Mouse (Mus musculus) effector memory CD4-positive, alpha-beta T cell, adult 7 months (primary cell): ENCODE results near the gene Rfxap. TPM values are rescaled to one million over a fixed set of nuclear protein-coding genes. Genes with fewer than 3 reads are reported as not detected.

Experiments used
- polyA plus RNA-seq: library from polyadenylated mRNA; unstranded; fragments of 100-300 nt; shearing (Covaris generic); gene quantifications from one replicate; pipeline ENCODE4 v1.2.1, GENCODE M21; 2017

The Rfxap gene
- polyA plus RNA-seq: 81.1 TPM

GRCm38 (mm10) chr3:54807666-54808217 lies at the start of gene Rfxap:
TSS of gene Rfxap (minus strand) at chr3:54807791.

GRCm38 (mm10) chr3:54755145-54756041 lies 52.2 kb downstream of the Rfxap start, which contains the start of gene Smad9:
TSS of gene Smad9 (plus strand) at chr3:54755582.

Other genes starting within 250 kb of the Rfxap start
- gene Supt20, start 115.0 kb downstream of the Rfxap start, polyA plus RNA-seq: 180 TPM
- not detected for gene Gm21958, start 93.4 kb downstream of the Rfxap start, polyA plus RNA-seq
- 105 TPM for gene Exosc8, start 72.4 kb downstream of the Rfxap start, polyA plus RNA-seq
- 52.2 TPM for gene Alg5, start 72.3 kb downstream of the Rfxap start, polyA plus RNA-seq
- gene Smad9, start 52.2 kb downstream of the Rfxap start, polyA plus RNA-seq: not detected
- not detected for gene Sertm1, start 108.1 kb upstream of the Rfxap start, polyA plus RNA-seq
- 0.30 TPM for gene Ccna1, start 247.7 kb upstream of the Rfxap start, polyA plus RNA-seq